Mouse (Mus musculus) T-helper 2 cell (primary cell): ENCODE data around the gene Tmigd1.

Experiments used
- in situ Hi-C: fragments of 300-600 bp; cut with MboI, MseI; formaldehyde crosslinking; loops from one replicate; pipeline ENCODE4 v1.15.1; 2025; ENCODE audit warnings: high pct_unique_total_duplicates

The Tmigd1 gene

GRCm38 (mm10) chr11:76901579-76902361 lies at the start of gene Tmigd1:
Tmigd1 (plus strand) TSS chr11:76902159.
- in situ Hi-C loops: no loop called here

DNA sequence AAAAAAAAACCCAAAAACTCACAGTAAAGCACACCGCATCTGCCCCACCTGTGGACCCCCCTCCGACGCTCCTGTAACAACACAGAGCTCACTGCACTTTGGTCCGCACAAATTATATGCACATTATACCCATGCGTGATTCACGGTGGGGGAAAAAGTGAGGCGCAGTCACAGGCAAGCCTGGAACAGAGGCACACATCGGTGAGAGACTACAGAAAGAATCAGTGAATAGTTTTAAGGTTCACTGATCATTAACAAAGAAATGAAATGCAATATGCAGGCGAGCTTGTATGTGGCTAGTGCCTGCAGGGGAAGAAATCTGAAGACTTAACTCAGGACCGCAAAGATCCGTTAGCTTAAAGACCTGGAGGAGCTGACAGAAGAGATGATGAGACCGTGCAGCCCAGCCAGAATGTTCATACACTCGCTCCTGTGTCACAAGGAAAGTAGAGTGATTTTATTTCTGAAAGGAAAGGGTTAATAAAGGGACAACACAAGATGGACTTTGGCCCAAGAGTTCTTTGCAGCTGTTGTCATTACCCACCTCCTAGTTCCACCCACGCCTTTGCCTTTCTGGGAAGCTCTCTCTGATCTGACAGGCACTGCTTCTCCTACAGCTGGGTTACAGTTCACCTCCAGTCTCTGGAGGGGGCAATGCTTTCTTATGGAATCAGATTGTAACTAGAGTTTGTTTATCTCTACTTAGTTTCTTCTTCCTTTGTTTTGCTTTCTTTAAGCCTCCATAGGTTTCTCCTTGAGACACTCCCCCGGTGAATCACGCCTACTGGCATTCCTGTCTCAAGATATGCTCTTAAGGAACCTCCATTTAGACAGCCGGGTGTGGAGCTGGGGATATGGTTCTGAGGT lies 47.3 kb upstream of the Tmigd1 start:
- in situ Hi-C loops: no loop called here

GRCm38 (mm10) chr11:76856601-76857000 lies 45.4 kb upstream of the Tmigd1 start:
- in situ Hi-C loops: no loop called here

DNA sequence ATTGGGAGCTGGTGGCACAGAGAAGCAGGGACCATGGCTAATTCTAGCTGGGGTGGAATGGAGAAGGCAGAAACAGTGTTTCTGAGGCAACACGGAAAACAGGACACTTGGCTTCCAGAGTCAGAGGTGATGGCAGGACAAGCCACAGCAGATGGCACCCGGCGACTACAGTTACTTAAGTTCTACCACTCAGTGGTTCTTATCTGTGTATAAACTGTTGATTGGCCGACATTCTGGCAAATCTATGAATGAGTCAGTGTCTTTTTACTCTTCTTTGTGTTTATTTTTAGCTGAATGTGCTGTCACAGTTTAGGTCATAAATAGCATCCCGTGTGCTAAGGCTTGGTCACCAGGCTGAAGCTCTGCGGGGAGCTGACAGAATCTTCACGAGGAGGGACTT lies 44.8 kb upstream of the Tmigd1 start:
- in situ Hi-C loops: no loop called here

GRCm38 (mm10) chr11:76858781-76859180 lies 43.2 kb upstream of the Tmigd1 start:
- in situ Hi-C loops: no loop called here

- in situ Hi-C loops: no loop called here
Observed at GRCm38 (mm10) chr11:76859261-76859660, 42.7 kb upstream of the Tmigd1 start.

GRCm38 (mm10) chr11:76861185-76861584 lies 40.8 kb upstream of the Tmigd1 start:
- in situ Hi-C loops: no loop called here

GRCm38 (mm10) chr11:76872556-76873234 lies 29.3 kb upstream of the Tmigd1 start:
- in situ Hi-C loops: no loop called here

- in situ Hi-C loops: no loop called here
Observed at GRCm38 (mm10) chr11:76873865-76874264, 28.1 kb upstream of the Tmigd1 start.

DNA sequence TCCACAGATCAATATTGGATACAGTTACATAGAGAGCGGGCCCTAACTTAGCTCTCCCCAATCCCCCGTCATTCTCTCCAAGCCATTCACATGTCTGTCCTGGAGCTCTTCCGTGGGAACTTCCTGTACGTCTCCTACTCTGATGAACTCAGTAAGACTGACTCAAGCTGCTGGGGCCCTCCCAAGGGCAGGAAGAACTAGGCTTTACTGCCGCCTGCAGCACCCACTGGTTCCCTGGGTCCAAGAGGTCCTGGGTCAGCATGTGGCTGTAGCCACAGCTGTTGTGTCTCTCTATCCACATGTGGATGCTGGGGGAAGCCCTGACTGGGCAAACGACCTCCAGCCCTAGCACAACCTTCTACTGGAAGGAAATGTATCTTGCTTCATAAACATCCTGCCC lies 27.2 kb upstream of the Tmigd1 start:
- in situ Hi-C loops: no loop called here

- in situ Hi-C loops: no loop called here
Observed at GRCm38 (mm10) chr11:76879816-76880215, 22.1 kb upstream of the Tmigd1 start.

- in situ Hi-C loops: no loop called here
Observed at GRCm38 (mm10) chr11:76884451-76884850, 17.5 kb upstream of the Tmigd1 start.

DNA sequence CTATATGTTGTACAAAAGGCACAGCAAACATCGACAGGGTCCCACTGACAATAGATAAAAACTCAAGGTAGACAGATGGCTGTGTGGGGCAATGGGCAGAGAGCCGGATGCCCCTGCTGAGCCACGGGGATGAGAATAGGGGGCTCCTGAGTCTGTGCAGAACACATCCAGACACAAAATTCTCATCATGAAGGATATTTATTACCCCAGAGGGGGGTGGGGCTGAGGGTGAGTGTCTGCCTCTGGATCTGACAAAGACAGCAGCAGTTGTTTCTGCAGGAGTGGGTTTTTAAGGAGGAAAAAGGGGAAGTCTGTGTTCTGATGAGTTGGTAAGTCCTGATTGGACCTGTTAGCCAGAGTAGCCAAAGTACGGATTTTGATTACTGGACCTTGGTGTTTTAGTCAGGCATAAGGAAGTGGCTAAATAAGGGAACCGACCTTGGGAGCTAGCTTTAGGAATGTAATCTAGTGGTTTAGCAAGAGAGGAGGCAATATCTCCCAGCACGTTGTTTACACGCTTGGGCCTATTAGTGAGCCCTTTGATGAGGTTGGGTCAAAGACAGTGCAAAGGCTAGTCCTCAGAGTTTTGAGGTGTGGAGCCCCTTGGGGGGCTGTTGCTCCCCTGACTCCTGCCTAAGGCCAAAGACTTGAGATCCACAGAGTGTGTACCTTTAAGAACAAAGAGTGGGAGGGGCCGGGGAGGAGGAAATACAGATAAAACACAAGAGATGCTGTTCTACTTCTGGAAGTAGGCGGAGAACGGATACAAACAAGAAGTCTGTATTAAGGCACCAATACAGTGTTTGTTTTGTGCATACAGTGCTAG lies 12.4 kb upstream of the Tmigd1 start:
- in situ Hi-C loops: loop anchor here (5.0 kb wide), 1 partner anchor 87 kb away; no protein-coding TSS in a partner anchor

DNA sequence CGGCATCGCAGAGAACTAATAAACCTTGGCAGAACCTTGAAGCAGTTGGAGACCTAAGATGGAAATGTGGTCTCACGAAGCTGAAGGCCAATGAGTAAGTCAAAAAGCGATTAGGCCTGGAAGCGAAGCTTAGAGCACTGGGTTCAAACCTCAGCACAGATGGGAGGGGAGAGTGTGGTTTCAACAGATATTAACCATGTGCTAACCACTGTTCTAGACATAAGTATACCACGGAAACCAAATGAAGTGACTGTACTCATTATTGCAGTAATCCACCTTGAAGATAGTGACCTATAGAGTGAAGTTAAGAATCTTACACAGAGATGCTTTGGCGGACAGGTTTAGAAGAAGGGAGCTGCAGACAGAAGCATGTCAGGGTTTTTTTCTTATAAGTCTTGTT lies 10.8 kb upstream of the Tmigd1 start:
- in situ Hi-C loops: loop anchor here (5.0 kb wide), 1 partner anchor 89 kb away; no protein-coding TSS in a partner anchor

DNA sequence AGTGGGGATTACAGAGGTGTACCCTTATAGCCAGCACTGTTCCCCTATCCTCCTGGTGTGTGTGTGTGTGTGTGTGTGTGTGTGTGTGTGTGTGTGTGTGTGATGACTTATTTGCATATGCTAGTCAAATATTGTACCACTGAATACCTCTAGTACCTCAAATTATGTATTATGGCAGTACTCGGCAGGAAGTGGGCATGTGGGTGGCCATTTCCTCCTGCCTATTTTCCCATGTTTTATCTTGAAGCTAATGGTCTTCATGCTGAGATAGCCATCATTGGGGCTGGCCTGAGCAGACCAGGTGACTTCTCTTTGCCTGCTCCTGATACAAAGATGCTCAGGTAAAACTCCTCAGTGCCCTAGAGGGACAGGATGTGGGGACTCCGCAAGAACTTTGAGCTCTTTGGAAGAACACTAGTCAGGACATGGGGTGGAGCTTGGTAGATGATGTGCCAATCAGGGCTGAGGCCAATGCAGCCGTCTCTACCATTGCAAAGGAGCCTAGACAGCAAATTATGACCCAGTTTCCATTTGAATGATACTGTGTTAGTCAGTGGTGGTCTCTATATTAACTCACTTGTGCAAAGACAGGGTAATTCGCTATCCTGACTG lies 10.1 kb upstream of the Tmigd1 start:
- in situ Hi-C loops: loop anchor here (5.0 kb wide), 1 partner anchor 90 kb away; no protein-coding TSS in a partner anchor

GRCm38 (mm10) chr11:76892972-76893371 lies 9.0 kb upstream of the Tmigd1 start:
- in situ Hi-C loops: loop anchor here (5.0 kb wide), 1 partner anchor 91 kb away; no protein-coding TSS in a partner anchor

DNA sequence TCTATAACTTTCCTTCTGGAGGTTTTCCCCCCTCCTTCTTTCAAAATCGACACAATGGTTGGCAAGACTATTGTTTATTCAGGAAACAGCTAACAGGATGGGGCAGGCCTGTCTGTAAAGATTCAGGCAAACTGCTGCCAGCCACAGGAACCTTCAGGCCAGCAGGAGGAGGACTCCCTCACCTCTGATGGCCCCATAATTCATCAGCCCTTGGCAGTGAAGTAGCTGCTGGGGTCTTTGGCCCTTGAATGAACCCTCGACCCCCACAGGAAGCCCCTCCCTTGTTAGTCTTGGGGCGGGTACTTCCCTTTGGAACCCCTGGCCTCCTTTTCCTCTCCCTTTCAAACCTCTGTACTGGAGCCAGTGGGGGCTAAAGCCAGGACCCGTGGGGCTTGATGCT lies 8.4 kb upstream of the Tmigd1 start:
- in situ Hi-C loops: loop anchor here (5.0 kb wide), 1 partner anchor 91 kb away; no protein-coding TSS in a partner anchor

GRCm38 (mm10) chr11:76894240-76894639 lies 7.7 kb upstream of the Tmigd1 start:
- in situ Hi-C loops: loop anchor here (5.0 kb wide), 1 partner anchor 92 kb away; no protein-coding TSS in a partner anchor

DNA sequence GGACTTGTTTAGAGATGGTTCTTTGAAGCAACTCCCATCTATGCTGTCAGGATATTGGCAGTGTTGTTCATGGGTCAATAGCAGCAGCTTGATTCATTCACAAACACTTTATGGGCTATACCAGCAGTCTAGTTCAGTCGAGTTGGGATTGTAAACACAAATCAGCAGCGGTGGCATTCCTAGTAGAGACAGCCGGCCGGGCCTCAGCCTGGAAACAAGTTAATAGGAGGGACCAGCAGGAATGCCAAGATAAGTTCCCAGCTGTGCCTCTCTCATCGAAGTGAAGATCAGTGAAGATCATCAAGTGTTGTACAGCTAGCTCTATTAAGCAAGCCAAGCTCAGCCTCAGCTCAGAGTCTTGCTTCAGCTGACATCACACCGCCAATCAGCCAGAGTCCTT lies 5.6 kb upstream of the Tmigd1 start:
- in situ Hi-C loops: no loop called here

DNA sequence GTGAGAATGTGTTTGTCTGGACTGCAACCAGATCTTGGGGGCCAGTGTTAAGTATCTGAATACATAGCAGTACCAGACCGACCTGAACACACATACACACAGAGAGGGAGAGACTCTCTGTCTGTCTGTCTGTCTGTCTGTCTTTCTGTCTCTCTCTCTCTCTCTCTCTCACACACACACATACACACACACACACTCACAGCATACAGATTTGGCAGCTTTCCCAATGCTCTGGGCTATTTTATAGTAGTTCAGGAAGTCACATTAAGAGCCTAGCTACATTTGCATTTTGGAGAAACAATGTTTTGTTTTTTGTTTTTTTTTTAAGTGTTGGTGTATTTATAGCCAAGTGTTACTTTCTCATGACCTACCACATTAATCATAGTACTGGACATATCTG lies 4.8 kb upstream of the Tmigd1 start:
- in situ Hi-C loops: no loop called here
